Mouse (Mus musculus): ENCODE measurements at regions not wholly inside any gene's neighbourhood (a gene's known extent, or its start where the extent isn't known, plus 50 kb on each side); places are given as distances from the start of the nearest gene placed in this dataset.

GRCm38 (mm10) chr11:63396386-63396785, 267.6 kb downstream of the Pmp22 start:
- Histone ChIP-seq H3K4me1 (ENCODE audit: control insufficient read depth, insufficient read depth, insufficient read length, low read length) (no peaks in the 10 kb centered on the region), H3K4me3 (ENCODE audit: insufficient read depth, low read depth, low read length) (no peak overlapping the region), H3K27ac (replicated peaks; ENCODE audit: low read depth, low read length) (no peak overlapping the region)

- H3K4me3 ChIP-seq (ENCODE audit: insufficient read depth, low read depth, low read length), result no peak overlapping the region
- H3K4me1 ChIP-seq (ENCODE audit: control insufficient read depth, insufficient read depth, insufficient read length, low read length), result no peaks in the 10 kb centered on the region
- H3K27ac ChIP-seq (replicated peaks; ENCODE audit: low read depth, low read length), result no peak overlapping the region
These were observed 274.0 kb downstream of the Pmp22 start for GRCm38 (mm10) chr11:63402741-63403140.

GRCm38 (mm10) chr11:63404719-63405118, 275.9 kb downstream of the Pmp22 start:
- H3K27ac ChIP-seq (replicated peaks; ENCODE audit: low read depth, low read length), result no peak overlapping the region
- H3K4me3 ChIP-seq (ENCODE audit: insufficient read depth, low read depth, low read length), result no peak overlapping the region
- H3K4me1 ChIP-seq (ENCODE audit: control insufficient read depth, insufficient read depth, insufficient read length, low read length), result no peaks in the 10 kb centered on the region

GRCm38 (mm10) chr11:63409431-63409830, 280.6 kb downstream of the Pmp22 start:
- Histone ChIP-seq H3K4me1 (ENCODE audit: control insufficient read depth, insufficient read depth, insufficient read length, low read length) (no peaks in the 10 kb centered on the region), H3K4me3 (ENCODE audit: insufficient read depth, low read depth, low read length) (no peak overlapping the region), H3K27ac (replicated peaks; ENCODE audit: low read depth, low read length) (no peak overlapping the region)

- Histone ChIP-seq H3K4me3 (ENCODE audit: insufficient read depth, low read depth, low read length) (no peak overlapping the region), H3K27ac (replicated peaks; ENCODE audit: low read depth, low read length) (no peak overlapping the region), H3K4me1 (ENCODE audit: control insufficient read depth, insufficient read depth, insufficient read length, low read length) (no peaks in the 10 kb centered on the region)
These were observed 282.1 kb downstream of the Pmp22 start for GRCm38 (mm10) chr11:63410921-63411320.

GRCm38 (mm10) chr11:63412364-63412991, 283.7 kb downstream of the Pmp22 start:
- Histone ChIP-seq H3K4me3 (ENCODE audit: insufficient read depth, low read depth, low read length) (peak overlapping the region; percentile 25), H3K27ac (replicated peaks; ENCODE audit: low read depth, low read length) (no peak overlapping the region), H3K4me1 (ENCODE audit: control insufficient read depth, insufficient read depth, insufficient read length, low read length) (no peaks in the 10 kb centered on the region)

GRCm38 (mm10) chr11:63413106-63413505, 284.3 kb downstream of the Pmp22 start:
- no peak overlapping the region for H3K27ac ChIP-seq (replicated peaks; ENCODE audit: low read depth, low read length)
- peak overlapping the region; percentile 25 for H3K4me3 ChIP-seq (ENCODE audit: insufficient read depth, low read depth, low read length)
- H3K4me1 ChIP-seq (ENCODE audit: control insufficient read depth, insufficient read depth, insufficient read length, low read length), result no peaks in the 10 kb centered on the region

- Histone ChIP-seq H3K4me1 (ENCODE audit: control insufficient read depth, insufficient read depth, insufficient read length, low read length) (no peaks in the 10 kb centered on the region), H3K4me3 (ENCODE audit: insufficient read depth, low read depth, low read length) (no peak overlapping the region), H3K27ac (replicated peaks; ENCODE audit: low read depth, low read length) (no peak overlapping the region)
These were observed 284.8 kb downstream of the Pmp22 start for GRCm38 (mm10) chr11:63413621-63414020.

- H3K4me1 ChIP-seq (ENCODE audit: control insufficient read depth, insufficient read depth, insufficient read length, low read length), result no peaks in the 10 kb centered on the region
- H3K4me3 ChIP-seq (ENCODE audit: insufficient read depth, low read depth, low read length), result no peak overlapping the region
- no peak overlapping the region for H3K27ac ChIP-seq (replicated peaks; ENCODE audit: low read depth, low read length)
These were observed 289.4 kb downstream of the Pmp22 start for GRCm38 (mm10) chr11:63418042-63418776.

GRCm38 (mm10) chr11:63420341-63420740, 291.6 kb downstream of the Pmp22 start:
- H3K27ac ChIP-seq (replicated peaks; ENCODE audit: low read depth, low read length), result no peak overlapping the region
- no peak overlapping the region for H3K4me3 ChIP-seq (ENCODE audit: insufficient read depth, low read depth, low read length)

GRCm38 (mm10) chr11:63422069-63422468, 293.3 kb downstream of the Pmp22 start:
- H3K4me3 ChIP-seq (ENCODE audit: insufficient read depth, low read depth, low read length), result no peak overlapping the region
- H3K4me1 ChIP-seq (ENCODE audit: control insufficient read depth, insufficient read depth, insufficient read length, low read length), result no peaks in the 10 kb centered on the region
- no peak overlapping the region for H3K27ac ChIP-seq (replicated peaks; ENCODE audit: low read depth, low read length)

More at GRCm38 (mm10) chr11:63420341-63420740, 291.6 kb downstream of the Pmp22 start:
- no peaks in the 10 kb centered on the region for H3K4me1 ChIP-seq (ENCODE audit: control insufficient read depth, insufficient read depth, insufficient read length, low read length)

- no peaks in the 10 kb centered on the region for H3K4me1 ChIP-seq (ENCODE audit: control insufficient read depth, insufficient read depth, insufficient read length, low read length)
- no peak overlapping the region for H3K27ac ChIP-seq (replicated peaks; ENCODE audit: low read depth, low read length)
- H3K4me3 ChIP-seq (ENCODE audit: insufficient read depth, low read depth, low read length), result no peak overlapping the region
These were observed 295.5 kb downstream of the Pmp22 start for GRCm38 (mm10) chr11:63424319-63424718.

- Histone ChIP-seq H3K27ac (replicated peaks; ENCODE audit: low read depth, low read length) (no peak overlapping the region), H3K4me3 (ENCODE audit: insufficient read depth, low read depth, low read length) (no peak overlapping the region), H3K4me1 (ENCODE audit: control insufficient read depth, insufficient read depth, insufficient read length, low read length) (no peaks in the 10 kb centered on the region)
These were observed 297.0 kb downstream of the Pmp22 start for GRCm38 (mm10) chr11:63425741-63426140.

GRCm38 (mm10) chr11:63453786-63454185, 325.0 kb downstream of the Pmp22 start:
- no peaks in the 10 kb centered on the region for H3K4me1 ChIP-seq (ENCODE audit: control insufficient read depth, insufficient read depth, insufficient read length, low read length)
- H3K4me3 ChIP-seq (ENCODE audit: insufficient read depth, low read depth, low read length), result no peak overlapping the region
- H3K27ac ChIP-seq (replicated peaks; ENCODE audit: low read depth, low read length), result no peak overlapping the region

GRCm38 (mm10) chr11:63454910-63455531, 326.2 kb downstream of the Pmp22 start:
- Histone ChIP-seq H3K27ac (replicated peaks; ENCODE audit: low read depth, low read length) (no peak overlapping the region), H3K4me3 (ENCODE audit: insufficient read depth, low read depth, low read length) (no peak overlapping the region)

GRCm38 (mm10) chr11:63456356-63456755, 327.6 kb downstream of the Pmp22 start:
- H3K4me3 ChIP-seq (ENCODE audit: insufficient read depth, low read depth, low read length), result no peak overlapping the region
- H3K4me1 ChIP-seq (ENCODE audit: control insufficient read depth, insufficient read depth, insufficient read length, low read length), result no peaks in the 10 kb centered on the region
- H3K27ac ChIP-seq (replicated peaks; ENCODE audit: low read depth, low read length), result no peak overlapping the region

More at GRCm38 (mm10) chr11:63454910-63455531, 326.2 kb downstream of the Pmp22 start:
- no peaks in the 10 kb centered on the region for H3K4me1 ChIP-seq (ENCODE audit: control insufficient read depth, insufficient read depth, insufficient read length, low read length)
